Mouse (Mus musculus) megakaryocyte, embryonic 14.5 days (primary cell): ENCODE measurements around the gene Hrh1.

ENCODE experiments used
- FLI1 ChIP-seq: IDR thresholded peaks from 2 replicates; pipeline ENCODE4 v1.6.1; 2012; ENCODE audit warnings: low read length, inconsistent platforms, mixed read lengths
- GATA1 ChIP-seq: IDR thresholded peaks from 3 replicates; pipeline ENCODE4 v1.6.1; 2012; ENCODE audit warnings: mixed read lengths, low read length, inconsistent platforms, borderline replicate concordance

DNA sequence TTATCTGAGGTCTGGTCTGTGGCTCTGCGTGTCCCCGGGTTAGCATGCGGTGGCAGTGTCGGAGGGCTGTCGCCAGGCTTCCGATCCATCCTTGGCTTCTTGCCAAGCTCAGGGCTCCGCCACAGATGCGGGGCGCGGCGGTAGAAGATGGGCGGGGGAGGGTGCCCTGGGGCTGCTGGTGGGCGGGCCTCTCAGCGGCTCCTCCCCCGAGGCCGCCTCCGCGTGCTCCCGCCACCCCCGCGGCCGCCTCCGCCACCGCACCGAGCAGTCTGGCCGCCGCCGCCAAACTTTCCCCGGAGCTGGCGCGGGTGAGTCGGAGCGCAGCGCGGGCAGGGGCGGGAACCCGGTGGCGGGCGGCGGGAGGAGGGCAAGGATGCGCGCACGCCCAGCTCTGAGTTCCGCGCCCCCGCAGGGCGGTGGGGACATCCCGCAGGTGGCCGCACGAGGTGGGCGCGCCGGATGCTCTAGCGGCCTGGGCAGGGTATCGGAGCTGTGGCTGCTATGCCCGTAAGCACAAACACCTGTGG, at the start of gene Hrh1:
- no peak for TF ChIP-seq GATA1
- no peak for TF ChIP-seq FLI1
